Mouse (Mus musculus) MEL (cell line): ENCODE data around the gene Adgrv1.

Experiments
- CHD2 ChIP-seq: IDR thresholded peaks from 2 replicates; pipeline ENCODE4 v1.6.1; 2011; ENCODE audit warnings: low read length, improper control_type of control experiment
- CTCF ChIP-seq, 3 experiments: IDR thresholded peaks in 2 of 3; conservative IDR thresholded peaks in 1 of 3; 2 replicates each; pipeline ENCODE4 v1.5.1; 2011 to 2012; ENCODE audit warnings: low read length in 3 of 3, low read depth in 2 of 3, mild to moderate bottlenecking in 2 of 3, improper control_type of control experiment in 1 of 3, inconsistent platforms in 1 of 3, mixed read lengths in 1 of 3, moderate library complexity in 1 of 3; ENCODE audit not compliant: control insufficient read depth in 1 of 3, insufficient read depth in 1 of 3, poor library complexity in 1 of 3, severe bottlenecking in 1 of 3
- EP300 ChIP-seq, 2 experiments: IDR thresholded peaks; 2 replicates each; pipeline ENCODE4 v1.6.1; 2011; ENCODE audit warnings: improper control_type of control experiment in 2 of 2, low read length in 2 of 2, low read depth in 1 of 2, mild to moderate bottlenecking in 1 of 2
- ETS1 ChIP-seq: IDR thresholded peaks from 2 replicates; pipeline ENCODE4 v1.6.1; 2012; ENCODE audit warnings: low read depth, mild to moderate bottlenecking, inconsistent platforms, low read length, improper control_type of control experiment, moderate library complexity
- MAZ ChIP-seq: IDR thresholded peaks from 2 replicates; pipeline ENCODE4 v1.6.1; 2012; ENCODE audit warnings: low read depth, mild to moderate bottlenecking, inconsistent platforms, low read length, improper control_type of control experiment
- MEF2A ChIP-seq: IDR thresholded peaks from 2 replicates; pipeline ENCODE4 v1.6.1; 2014; ENCODE audit warnings: low read depth, mild to moderate bottlenecking, inconsistent platforms, low read length, improper control_type of control experiment; ENCODE audit not compliant: poor library complexity, insufficient replicate concordance, severe bottlenecking; ENCODE audit errors: extremely low read depth
- NRF1 ChIP-seq: IDR thresholded peaks from 2 replicates; pipeline ENCODE4 v1.6.1; 2014; ENCODE audit warnings: low read depth, mild to moderate bottlenecking, inconsistent platforms, low read length, improper control_type of control experiment, moderate library complexity; ENCODE audit not compliant: poor library complexity, insufficient read depth, severe bottlenecking
- TBP ChIP-seq: IDR thresholded peaks from 2 replicates; pipeline ENCODE4 v1.8.0; 2011; ENCODE audit warnings: low read depth, low read length, improper control_type of control experiment
- UBTF ChIP-seq: IDR thresholded peaks from 2 replicates; pipeline ENCODE4 v1.6.1; 2012; ENCODE audit warnings: low read depth, mild to moderate bottlenecking, inconsistent platforms, low read length, improper control_type of control experiment, moderate library complexity, borderline replicate concordance; ENCODE audit not compliant: insufficient read depth
- ZKSCAN1 ChIP-seq: IDR thresholded peaks from 2 replicates; pipeline ENCODE4 v1.6.1; 2012; ENCODE audit warnings: low read depth, mild to moderate bottlenecking, inconsistent platforms, low read length, improper control_type of control experiment, moderate library complexity
- ZNF384 ChIP-seq: IDR thresholded peaks from 2 replicates; pipeline ENCODE4 v1.6.1; 2012; ENCODE audit warnings: low read depth, mild to moderate bottlenecking, inconsistent platforms, low read length, improper control_type of control experiment

DNA sequence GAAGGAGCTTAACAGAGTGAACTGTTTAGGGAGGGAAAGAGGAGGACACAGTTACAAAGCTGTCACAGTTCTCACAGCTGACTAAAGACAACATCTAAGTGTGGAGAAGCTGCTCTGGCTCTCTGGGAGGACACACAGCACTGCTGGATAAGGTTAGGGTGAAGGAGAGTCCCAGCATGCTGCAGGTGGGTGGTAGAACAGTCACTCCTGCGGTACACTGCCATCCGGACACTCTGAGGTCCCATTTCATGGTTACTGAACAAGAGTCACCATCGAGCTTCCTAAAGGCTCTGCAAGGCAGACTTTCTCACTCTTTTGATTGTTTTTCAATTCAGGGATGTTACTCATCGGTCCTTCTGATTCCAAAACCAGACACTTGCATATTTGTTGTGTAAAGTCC, 274.6 kb downstream of the Adgrv1 start:
- TF ChIP-seq MAZ: no peak
- TF ChIP-seq ETS1: no peak
- no peak for TF ChIP-seq CTCF (IDR thresholded peaks at IDR 0.05 in 2 of 3, conservative IDR thresholded peaks at IDR 0.05 in 1 of 3; ENCODE audit: control insufficient read depth in 1 of 3, insufficient read depth in 1 of 3, low read depth in 2 of 3, low read length in 3 of 3, poor library complexity in 1 of 3, severe bottlenecking in 1 of 3)
- no peak for TF ChIP-seq UBTF
- TF ChIP-seq MEF2A: no peak
- TF ChIP-seq TBP: no peak
- TF ChIP-seq NRF1: no peak
- TF ChIP-seq ZNF384: no peak
- TF ChIP-seq CHD2: no peak
- no peak for TF ChIP-seq ZKSCAN1
- no peak for TF ChIP-seq EP300 (IDR thresholded peaks at IDR 0.05; ENCODE audit: low read depth in 1 of 2, low read length in 2 of 2)
